Mouse (Mus musculus) olfactory bulb, adult 2 months (tissue): ENCODE data around the gene Olfr1090. TPM values are rescaled to one million over a fixed set of nuclear protein-coding genes. Genes with fewer than 3 reads are reported as not detected.

ENCODE experiments used
- H3K27ac ChIP-seq: fragments of 200-500 bp; 2 replicates; pipeline ENCODE4 v1.5.1; 2012; ENCODE audit warnings: low read depth, low read length; ENCODE audit not compliant: insufficient read depth
- H3K4me1 ChIP-seq: fragments of 200-500 bp; 2 replicates; pipeline ENCODE4 v1.6.1; 2012; ENCODE audit warnings: low read length; ENCODE audit not compliant: control insufficient read depth, insufficient read depth
- H3K4me3 ChIP-seq: fragments of 200-500 bp; 2 replicates; pipeline ENCODE4 v1.5.1; 2012; ENCODE audit warnings: mild to moderate bottlenecking, low read depth, low read length, moderate library complexity; ENCODE audit not compliant: insufficient read depth
- CTCF ChIP-seq: fragments of 200-500 bp; IDR thresholded peaks from 2 replicates; pipeline ENCODE4 v1.5.1; 2012; ENCODE audit warnings: low read depth, mild to moderate bottlenecking, low read length, moderate library complexity; ENCODE audit not compliant: insufficient read depth
- POLR2A ChIP-seq: fragments of 200-500 bp; IDR thresholded peaks from 2 replicates; pipeline ENCODE4 v1.6.1; 2012; ENCODE audit warnings: mild to moderate bottlenecking, low read depth, low read length, moderate library complexity; ENCODE audit not compliant: insufficient read depth
- WGBS: fragments of 180-500 bp; shearing (Covaris S2); methylation state at CpG from one replicate; pipeline ENCODE4 v1.1.7; 2018; 5-methylcytosine and 5-hydroxymethylcytosine counted together
- polyA plus RNA-seq: library from polyadenylated mRNA; stranded (reverse); fragments of >200 nt; gene quantifications from 2 replicates; pipeline ENCODE4 v1.2.4, GENCODE M21; 2012; ENCODE audit warnings: low replicate concordance; ENCODE audit not compliant: missing spikeins, insufficient read depth, insufficient read length

The Olfr1090 gene
- not detected in 2 replicates for polyA plus RNA-seq

- 97% methylated on average over 1 of the region's 1 CpGs for WGBS
Measured at GRCm38 (mm10) chr2:86758893-86759292, at the start of gene Olfr1090. Gene Olfr1090 (minus strand): TSS chr2:86758993.

GRCm38 (mm10) chr2:86782179-86782578 is 23.4 kb upstream of the Olfr1090 start, which contains the start of gene Olfr1093:
Gene Olfr1093 (plus strand): TSS chr2:86782479.
- H3K27ac ChIP-seq = no peak within 1 kb of the TSS

More at GRCm38 (mm10) chr2:86758893-86759292, at the start of gene Olfr1090:
- Histone ChIP-seq H3K4me3 (no peak within 1 kb of the TSS), H3K4me1 (no peaks in the 10 kb centered on the region), H3K27ac (no peak within 1 kb of the TSS)
- TF ChIP-seq POLR2A (no peak), CTCF (no peak)

GRCm38 (mm10) chr2:86761050-86761449 is 2.3 kb upstream of the Olfr1090 start:
- WGBS = 98% methylated on average over 6 of the region's 6 CpGs
- TF ChIP-seq CTCF (no peak), POLR2A (no peak)
- no peak overlapping the region for H3K27ac ChIP-seq
- H3K4me3 ChIP-seq = no peak overlapping the region
- H3K4me1 ChIP-seq = no peaks in the 10 kb centered on the region

More at GRCm38 (mm10) chr2:86782179-86782578, 23.4 kb upstream of the Olfr1090 start, which contains the start of gene Olfr1093:
- Histone ChIP-seq H3K4me3 (no peak within 1 kb of the TSS), H3K4me1 (no peaks in the 10 kb centered on the region)
- 79% methylated on average over 2 of the region's 2 CpGs for WGBS
- TF ChIP-seq POLR2A (no peak), CTCF (no peak)

- H3K4me1 ChIP-seq = no peaks in the 10 kb centered on the region
- H3K27ac ChIP-seq = no peak within 1 kb of the TSS
- TF ChIP-seq POLR2A = no peak
- H3K4me3 ChIP-seq = no peak within 1 kb of the TSS
Measured at GRCm38 (mm10) chr2:86733601-86734000, 25.2 kb downstream of the Olfr1090 start, which contains the start of gene Olfr1089. Gene Olfr1089 (minus strand): TSS chr2:86733701.

Other genes with a start within 250 kb of the Olfr1090 start
- gene Olfr1079, start 216.5 kb downstream of the Olfr1090 start, polyA plus RNA-seq = not detected in 2 replicates
- not detected in 2 replicates for gene Olfr1080, start 200.8 kb downstream of the Olfr1090 start, polyA plus RNA-seq
- not detected in 2 replicates for gene Olfr1082, start 160.0 kb downstream of the Olfr1090 start, polyA plus RNA-seq
- gene Olfr1084, start 119.3 kb downstream of the Olfr1090 start, polyA plus RNA-seq = not detected in 2 replicates
- gene Olfr1085, start 97.0 kb downstream of the Olfr1090 start, polyA plus RNA-seq = not detected in 2 replicates
- not detected in 2 replicates for gene Olfr1086, start 78.9 kb downstream of the Olfr1090 start, polyA plus RNA-seq
- gene Olfr1087, start 60.6 kb downstream of the Olfr1090 start, polyA plus RNA-seq = not detected in 2 replicates
- not detected in 2 replicates for gene Olfr1089, start 25.3 kb downstream of the Olfr1090 start, polyA plus RNA-seq
- not detected in 2 replicates for gene Olfr1093, start 23.5 kb upstream of the Olfr1090 start, polyA plus RNA-seq
- gene Olfr141, start 51.0 kb upstream of the Olfr1090 start, polyA plus RNA-seq = not detected in 2 replicates
- gene Olfr1094, start 65.7 kb upstream of the Olfr1090 start, polyA plus RNA-seq = not detected in 2 replicates
- gene Olfr1095, start 92.7 kb upstream of the Olfr1090 start, polyA plus RNA-seq = not detected in 2 replicates
- gene Gm13723, start 115.8 kb upstream of the Olfr1090 start, polyA plus RNA-seq = not detected in 2 replicates
- not detected in 2 replicates for gene Olfr1097, start 133.2 kb upstream of the Olfr1090 start, polyA plus RNA-seq
- gene Olfr1098, start 165.6 kb upstream of the Olfr1090 start, polyA plus RNA-seq = not detected in 2 replicates
- not detected in 2 replicates for gene Olfr1099, start 201.7 kb upstream of the Olfr1090 start, polyA plus RNA-seq
- not detected in 2 replicates for gene Olfr1100, start 221.0 kb upstream of the Olfr1090 start, polyA plus RNA-seq
- not detected in 2 replicates for gene Olfr1101, start 232.2 kb upstream of the Olfr1090 start, polyA plus RNA-seq
- gene Olfr1102, start 239.4 kb upstream of the Olfr1090 start, polyA plus RNA-seq = not detected in 2 replicates